In the genomic region with DNA sequence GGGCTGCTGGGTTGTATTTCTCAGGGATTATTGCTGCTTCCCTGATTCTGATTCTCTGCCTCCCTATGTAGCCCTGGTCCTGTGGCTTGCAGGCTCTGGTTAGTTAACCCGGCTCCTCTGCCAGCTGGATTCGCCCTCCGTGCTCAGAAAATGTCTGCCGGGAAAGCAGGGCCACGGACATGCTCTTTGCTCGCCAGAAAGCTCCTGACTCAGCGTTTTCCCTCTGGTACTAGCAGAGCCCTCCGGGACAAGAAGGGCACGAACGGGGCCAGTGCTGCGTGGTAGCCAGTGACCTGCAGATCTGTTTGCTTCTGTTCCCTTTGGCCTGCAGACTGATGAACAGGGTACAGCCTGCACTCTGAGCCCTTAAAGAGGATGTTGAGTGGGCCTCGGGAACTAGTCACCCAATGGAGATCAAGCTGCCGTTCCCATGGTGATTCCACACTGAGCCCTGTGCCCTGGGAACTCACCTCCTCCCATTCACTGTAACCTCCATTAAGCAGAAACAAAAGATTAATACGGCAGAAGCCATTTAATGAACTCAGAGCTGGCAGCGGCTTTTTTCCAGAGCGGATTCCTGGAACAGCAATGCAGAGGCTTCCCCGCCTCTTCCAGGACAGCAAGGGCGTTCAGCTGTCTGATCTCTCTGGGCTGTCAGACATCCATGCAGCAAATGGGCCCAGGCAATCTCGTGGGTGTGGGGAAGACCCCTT, we compare ENCODE assay signal across 8 mouse cellular contexts.
DNase-seq lines count a peak whose midpoint lies in the region; ATAC-seq and TF ChIP-seq lines count a peak whose summit lies in the region.

No protein-coding gene starts in this region.

- H3K4me1 ChIP-seq in ES-E14 (ENCODE audit: control insufficient read depth in 2 of 2, insufficient read depth in 2 of 2, low read length in 2 of 2, poor library complexity in 1 of 2), result no peaks in the 10 kb centered on the region
- no peaks in the 10 kb centered on the region for H3K4me1 ChIP-seq in brown adipose tissue, adult 24 weeks (ENCODE audit: control insufficient read depth, insufficient read depth, insufficient read length, low read length)
- H3K4me1 ChIP-seq in forebrain, embryonic 14.5 days (ENCODE audit: control insufficient read depth, insufficient read depth, low read length), result peaks cover 18% of the 10 kb centered on the region
- peaks cover 33% of the 10 kb centered on the region for H3K4me1 ChIP-seq in midbrain, embryonic 12.5 days
- H3K4me1 ChIP-seq in stomach, postnatal 0 days (replicated peaks; ENCODE audit: control insufficient read depth, insufficient read depth), result no peaks in the 10 kb centered on the region

- 4% methylated on average over 19 of the region's 19 CpGs for WGBS in forebrain, embryonic 14.5 days
- WGBS in midbrain, embryonic 12.5 days, result 4% methylated on average over 19 of the region's 19 CpGs
- 19% methylated on average over 19 of the region's 19 CpGs for WGBS in stomach, postnatal 0 days

- no peak for TF ChIP-seq EP300 in stomach, postnatal 0 days (optimal IDR thresholded peaks at IDR 0.05)

- H3K27ac ChIP-seq in ES-E14 (ENCODE audit: insufficient read depth, low read depth, low read length, poor library complexity, severe bottlenecking), result no peak overlapping the region
- H3K27ac ChIP-seq in brown adipose tissue, adult 24 weeks (replicated peaks; ENCODE audit: low read depth, low read length), result no peak overlapping the region
- H3K27ac ChIP-seq in forebrain, embryonic 14.5 days (ENCODE audit: low read depth, low read length), result peak overlapping the region; percentile 91
- peak overlapping the region; percentile 91 for H3K27ac ChIP-seq in midbrain, embryonic 12.5 days (replicated peaks)
- H3K27ac ChIP-seq in stomach, postnatal 0 days (replicated peaks), result no peak overlapping the region

- H3K9ac ChIP-seq in ES-E14 (ENCODE audit: insufficient read depth, low read depth, low read length, poor library complexity, severe bottlenecking), result no peak overlapping the region
- H3K9ac ChIP-seq in forebrain, embryonic 14.5 days (ENCODE audit: low read length), result peak overlapping the region; percentile 57
- peak overlapping the region; percentile 46 for H3K9ac ChIP-seq in midbrain, embryonic 12.5 days (replicated peaks)
- no peak overlapping the region for H3K9ac ChIP-seq in stomach, postnatal 0 days (ENCODE audit: low read length)

- H3K4me2 ChIP-seq in forebrain, embryonic 14.5 days (ENCODE audit: low read length), result peak overlapping the region; percentile 47
- H3K4me2 ChIP-seq in midbrain, embryonic 12.5 days (replicated peaks), result peak overlapping the region; percentile 51
- H3K4me2 ChIP-seq in stomach, postnatal 0 days (replicated peaks; ENCODE audit: low read depth), result peak overlapping the region; percentile 39

- in situ Hi-C loops in ES-E14 (cut with MboI; ENCODE audit: low sequenced_read_pairs in 2 of 2, unreplicated experiment in 2 of 2), result no loop called here

- intact Hi-C loops in heart, postnatal 14 days (cut with DNase I), result no loop called here

- no peak for TF ChIP-seq CTCF in stomach, postnatal 0 days (IDR thresholded peaks at IDR 0.05; ENCODE audit: low read depth)

- no peaks in the 10 kb centered on the region for H3K27me3 ChIP-seq in forebrain, embryonic 14.5 days (replicated peaks; ENCODE audit: control insufficient read depth, insufficient read depth, low read length)
- peaks cover 11% of the 10 kb centered on the region; the same call in 1 of the 2 replicates for H3K27me3 ChIP-seq in midbrain, embryonic 12.5 days
- no peaks in the 10 kb centered on the region for H3K27me3 ChIP-seq in stomach, postnatal 0 days (ENCODE audit: control insufficient read depth, insufficient read depth, low read length)

- no peak for DNase-seq in ES-E14 (ENCODE audit: low read depth, low spot score)
- DNase-seq in forebrain, embryonic 14.5 days (ENCODE audit: low spot score), result peak; percentile 91
- peak; percentile 18 to 31 for DNase-seq in heart, postnatal 14 days
- peak; percentile 45 to 75 for DNase-seq in layer of hippocampus, adult 18-20 months (ENCODE audit: low spot score in 2 of 2)
- no peak for DNase-seq in stomach, postnatal 0 days (ENCODE audit: low spot score)
- DNase-seq in urinary bladder, adult 2 months (ENCODE audit: low spot score), result no peak

- peak; percentile 95 for ATAC-seq in forebrain, embryonic 14.5 days
- peak; percentile 86 for ATAC-seq in midbrain, embryonic 12.5 days (ENCODE audit: low FRiP score, low read depth)
- no peak for ATAC-seq in stomach, postnatal 0 days (ENCODE audit: low FRiP score, low TSS enrichment)

- no peaks in the 10 kb centered on the region for H3K36me3 ChIP-seq in ES-E14 (ENCODE audit: control insufficient read depth, insufficient read depth, low read length, poor library complexity, severe bottlenecking)
- no peaks in the 10 kb centered on the region for H3K36me3 ChIP-seq in forebrain, embryonic 14.5 days (ENCODE audit: control insufficient read depth, insufficient read depth, low read length)
- H3K36me3 ChIP-seq in midbrain, embryonic 12.5 days, result no peaks in the 10 kb centered on the region
- H3K36me3 ChIP-seq in stomach, postnatal 0 days (ENCODE audit: control insufficient read depth, insufficient read depth, low read length), result no peaks in the 10 kb centered on the region

- H3K4me3 ChIP-seq in ES-E14 (ENCODE audit: insufficient read depth in 1 of 2, low read depth in 1 of 2, low read length in 2 of 2, poor library complexity in 1 of 2, severe bottlenecking in 1 of 2), result peak overlapping the region in 1 of 2 experiments; percentile 43; a peak in 2 of 4 replicates
- H3K4me3 ChIP-seq in brown adipose tissue, adult 24 weeks (ENCODE audit: insufficient read depth, low read depth, low read length), result 0 out of 2 replicates have a peak overlapping the region, but pooled peaks have one; percentile 5
- peak overlapping the region; percentile 19 for H3K4me3 ChIP-seq in forebrain, embryonic 14.5 days (ENCODE audit: low read depth, low read length)
- H3K4me3 ChIP-seq in midbrain, embryonic 12.5 days, result peak overlapping the region; percentile 25
- peak overlapping the region; percentile 10; the same call in 1 of the 2 replicates for H3K4me3 ChIP-seq in stomach, postnatal 0 days (ENCODE audit: low read depth, low read length)

- H3K9me3 ChIP-seq in ES-E14 (ENCODE audit: control insufficient read depth, insufficient read depth, low read depth, low read length), result no peaks in the 10 kb centered on the region
- no peaks in the 10 kb centered on the region for H3K9me3 ChIP-seq in forebrain, embryonic 14.5 days (replicated peaks; ENCODE audit: control insufficient read depth, low read length)
- no peaks in the 10 kb centered on the region for H3K9me3 ChIP-seq in midbrain, embryonic 12.5 days
- H3K9me3 ChIP-seq in stomach, postnatal 0 days (ENCODE audit: control insufficient read depth, low read length), result no peaks in the 10 kb centered on the region

TF ChIP-seq in ES-E14, 5 proteins besides CTCF, POLR2A, EP300 and RAD21:
- TF ChIP-seq MAFK (IDR thresholded peaks at IDR 0.05; ENCODE audit: insufficient read depth, low read depth, low read length), result peak; percentile 94
- no peak for TF ChIP-seq HCFC1 (IDR thresholded peaks at IDR 0.05; ENCODE audit: borderline replicate concordance, insufficient read depth, low read length)

Comparison
In these comparisons a context has a peak if more than half of its experiments do, and no peak if none do; other contexts are left out.
1. DNase-seq: peak in forebrain, embryonic 14.5 days (single experiment), heart, postnatal 14 days (2 of 2) and layer of hippocampus, adult 18-20 months (2 of 2); none in ES-E14 (single experiment), stomach, postnatal 0 days (single experiment) and urinary bladder, adult 2 months (single experiment).
2. H3K27ac ChIP-seq: peak in forebrain, embryonic 14.5 days (single experiment) and midbrain, embryonic 12.5 days (single experiment); none in ES-E14 (single experiment), brown adipose tissue, adult 24 weeks (single experiment) and stomach, postnatal 0 days (single experiment).
3. H3K9ac ChIP-seq: peak in forebrain, embryonic 14.5 days (single experiment) and midbrain, embryonic 12.5 days (single experiment); none in ES-E14 (single experiment) and stomach, postnatal 0 days (single experiment).
4. Peak in every context shown above with its lines, with median percentiles within 50 percentile points of each other: H3K4me2 ChIP-seq.